Mouse (Mus musculus) midbrain, embryonic 16.5 days (tissue): ENCODE measurements around the gene Mpst. TPM values are rescaled to one million over a fixed set of nuclear protein-coding genes. Genes with fewer than 3 reads are reported as not detected.

Experiments
- ATAC-seq: fragments of 200-750 bp; cut with Nextera tagmentation; 2 replicates; pipeline ENCODE4 v1.8.0; 2017; ENCODE audit warnings: moderate TSS enrichment
- H3K27ac ChIP-seq: fragments of 300-500 bp; sonication (generic); 2 replicates; pipeline ENCODE4 v1.5.1; 2014; ENCODE audit warnings: mild to moderate bottlenecking, low read length, mixed read lengths
- H3K27me3 ChIP-seq: fragments of 300-500 bp; sonication (generic); 2 replicates; pipeline ENCODE4 v1.6.1; 2014; ENCODE audit warnings: low read depth, low read length, mixed read lengths; ENCODE audit not compliant: control insufficient read depth, insufficient read depth
- H3K36me3 ChIP-seq: fragments of 300-500 bp; sonication (generic); 2 replicates; pipeline ENCODE4 v1.6.1; 2014; ENCODE audit warnings: mild to moderate bottlenecking, low read length, moderate library complexity, mixed read lengths; ENCODE audit not compliant: control insufficient read depth, insufficient read depth
- H3K4me1 ChIP-seq: fragments of 300-500 bp; sonication (generic); 2 replicates; pipeline ENCODE4 v1.6.1; 2014; ENCODE audit warnings: mild to moderate bottlenecking, low read length, mixed read lengths; ENCODE audit not compliant: control insufficient read depth, insufficient read depth
- H3K4me2 ChIP-seq: fragments of 300-500 bp; sonication (generic); 2 replicates; pipeline ENCODE4 v1.6.1; 2014; ENCODE audit warnings: mild to moderate bottlenecking, low read length, mixed read lengths
- H3K4me3 ChIP-seq: fragments of 300-500 bp; sonication (generic); 2 replicates; pipeline ENCODE4 v1.5.1; 2014; ENCODE audit warnings: low read depth, mild to moderate bottlenecking, low read length, moderate library complexity, mixed read lengths
- H3K9ac ChIP-seq: fragments of 300-500 bp; sonication (generic); 2 replicates; pipeline ENCODE4 v1.6.1; 2014; ENCODE audit warnings: low read depth, low read length, mixed read lengths
- H3K9me3 ChIP-seq: fragments of 300-500 bp; sonication (generic); replicated peaks from 2 replicates; pipeline ENCODE4 v1.6.1; 2014; ENCODE audit warnings: mild to moderate bottlenecking, low read length, mixed read lengths; ENCODE audit not compliant: control insufficient read depth, poor library complexity, severe bottlenecking
- WGBS: fragments of 180-500 bp; shearing (Covaris S2); extraction: QIAGEN DNeasy Blood & Tissue Kit; methylation state at CpG from one replicate; pipeline ENCODE4 v1.1.7; 2014; 5-methylcytosine and 5-hydroxymethylcytosine counted together
- polyA plus RNA-seq: library from polyadenylated mRNA; unstranded; fragments of >200 nt; fragmentation: Nextera tagmentation; extraction: Ambion mirVana; gene quantifications from 2 replicates; pipeline ENCODE4 v1.2.1, GENCODE M21; 2015

Mpst gene
- polyA plus RNA-seq, 1 experiment from 2014 or later = 4.3 TPM

DNA sequence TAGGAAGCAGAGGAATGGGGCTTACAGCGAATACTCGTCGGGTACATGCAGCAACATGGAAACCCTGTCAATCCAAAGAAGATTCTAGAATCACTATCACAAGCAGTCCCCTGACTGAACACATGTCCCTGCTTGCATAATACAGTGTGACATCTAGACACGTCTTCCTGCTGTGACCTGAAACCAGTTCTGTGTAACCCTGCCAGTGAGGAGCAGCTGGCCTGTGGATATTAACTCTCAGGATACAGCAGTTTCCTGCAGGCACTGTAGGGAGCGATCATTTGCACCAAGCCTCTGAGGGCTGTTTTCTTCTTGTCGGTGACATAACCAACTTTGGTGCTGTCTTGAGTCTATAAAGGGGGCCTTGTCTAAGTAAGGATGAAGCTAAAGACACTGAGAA is 4.9 kb upstream of the Mpst start:
- H3K9me3 ChIP-seq = no peaks in the 10 kb centered on the region
- no peak overlapping the region for H3K27ac ChIP-seq
- ATAC-seq = no peak
- no peak overlapping the region for H3K9ac ChIP-seq
- no peak overlapping the region for H3K4me2 ChIP-seq
- peaks cover 3% of the 10 kb centered on the region; the same call in 1 of the 2 replicates for H3K4me1 ChIP-seq
- H3K27me3 ChIP-seq = no peaks in the 10 kb centered on the region
- H3K36me3 ChIP-seq = no peaks in the 10 kb centered on the region
- 71% methylated on average over 6 of the region's 6 CpGs for WGBS
- no peak overlapping the region for H3K4me3 ChIP-seq

DNA sequence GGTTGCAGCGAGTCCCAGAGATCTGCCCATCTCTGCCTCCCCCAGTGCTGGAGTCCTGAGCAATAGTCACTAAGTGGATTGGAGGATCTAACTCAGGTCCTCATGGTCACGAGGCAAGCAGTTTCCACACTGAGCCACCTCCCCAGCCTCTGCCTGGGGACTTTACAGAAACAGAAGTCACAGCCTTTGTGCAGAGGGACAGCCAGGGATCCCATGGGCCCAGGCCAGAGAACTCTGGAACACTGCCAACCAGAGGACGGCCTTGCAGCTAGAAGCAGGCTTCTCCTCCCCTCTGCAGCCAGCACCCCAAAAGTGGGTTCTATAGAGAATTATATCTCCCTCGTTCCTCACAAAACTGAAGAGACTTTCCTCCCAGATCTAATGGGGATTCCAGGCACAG is 4.3 kb upstream of the Mpst start:
- H3K4me2 ChIP-seq = no peak overlapping the region
- no peak for ATAC-seq
- H3K9me3 ChIP-seq = no peaks in the 10 kb centered on the region
- H3K4me1 ChIP-seq = peaks cover 4% of the 10 kb centered on the region
- no peak overlapping the region for H3K4me3 ChIP-seq
- H3K27ac ChIP-seq = no peak overlapping the region
- no peaks in the 10 kb centered on the region for H3K27me3 ChIP-seq
- no peaks in the 10 kb centered on the region for H3K36me3 ChIP-seq
- H3K9ac ChIP-seq = no peak overlapping the region
- 58% methylated on average over 4 of the region's 4 CpGs for WGBS

DNA sequence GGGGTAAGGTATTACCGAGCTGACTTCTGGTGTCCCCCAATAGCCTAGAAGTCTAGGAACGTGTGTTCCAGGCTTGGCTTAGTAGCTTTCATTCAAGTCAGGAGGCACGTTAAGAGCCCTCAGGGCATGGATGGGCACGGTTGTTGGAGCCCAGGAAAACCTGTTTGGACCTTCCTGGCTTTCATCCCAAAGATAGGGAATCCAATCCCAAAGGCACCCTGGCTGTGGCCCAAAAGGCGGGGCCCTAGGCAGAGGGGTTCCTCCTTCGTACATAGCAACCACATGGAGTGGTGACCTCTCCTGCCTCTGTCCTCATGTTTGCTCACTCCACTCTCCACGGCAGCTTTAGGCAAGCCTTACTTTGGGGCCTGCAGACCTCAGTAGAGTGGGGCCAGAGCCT is 3.8 kb upstream of the Mpst start:
- no peak overlapping the region for H3K4me3 ChIP-seq
- ATAC-seq = no peak
- WGBS = 76% methylated on average over 7 of the region's 7 CpGs
- peaks cover 9% of the 10 kb centered on the region for H3K4me1 ChIP-seq
- H3K36me3 ChIP-seq = no peaks in the 10 kb centered on the region
- no peak overlapping the region for H3K4me2 ChIP-seq
- H3K9me3 ChIP-seq = no peaks in the 10 kb centered on the region
- H3K27me3 ChIP-seq = no peaks in the 10 kb centered on the region
- no peak overlapping the region for H3K27ac ChIP-seq
- H3K9ac ChIP-seq = no peak overlapping the region

DNA sequence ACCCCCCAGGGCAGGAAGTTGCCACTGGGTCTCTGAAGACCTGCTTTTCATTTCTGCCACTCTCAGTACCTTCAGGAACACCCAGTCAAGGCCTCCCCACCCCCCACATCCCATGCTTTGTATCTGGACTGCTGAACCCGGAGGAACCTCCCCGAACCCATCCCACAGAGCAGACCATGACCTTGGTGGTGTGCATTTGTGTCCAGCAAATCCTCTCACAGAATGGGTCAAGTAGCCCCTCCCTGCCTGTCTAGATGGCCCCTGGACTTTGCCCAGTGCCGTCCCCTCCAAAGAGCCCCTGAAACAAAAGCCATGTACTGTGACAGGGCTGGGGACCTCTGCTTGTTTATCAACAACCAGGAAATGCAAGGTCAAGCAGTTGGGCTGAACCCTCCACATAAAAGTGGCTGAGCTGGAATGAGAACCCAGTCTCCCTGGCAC is 2.9 kb upstream of the Mpst start:
- Histone ChIP-seq H3K36me3 (no peaks in the 10 kb centered on the region), H3K27me3 (peaks cover 2% of the 10 kb centered on the region; the same call in 1 of the 2 replicates), H3K4me2 (no peak overlapping the region), H3K27ac (no peak overlapping the region; the same call in 1 of the 2 replicates), H3K9me3 (no peaks in the 10 kb centered on the region), H3K4me1 (peaks cover 13% of the 10 kb centered on the region), H3K4me3 (no peak overlapping the region), H3K9ac (no peak overlapping the region)
- 58% methylated on average over 3 of the region's 3 CpGs for WGBS
- no peak for ATAC-seq

DNA sequence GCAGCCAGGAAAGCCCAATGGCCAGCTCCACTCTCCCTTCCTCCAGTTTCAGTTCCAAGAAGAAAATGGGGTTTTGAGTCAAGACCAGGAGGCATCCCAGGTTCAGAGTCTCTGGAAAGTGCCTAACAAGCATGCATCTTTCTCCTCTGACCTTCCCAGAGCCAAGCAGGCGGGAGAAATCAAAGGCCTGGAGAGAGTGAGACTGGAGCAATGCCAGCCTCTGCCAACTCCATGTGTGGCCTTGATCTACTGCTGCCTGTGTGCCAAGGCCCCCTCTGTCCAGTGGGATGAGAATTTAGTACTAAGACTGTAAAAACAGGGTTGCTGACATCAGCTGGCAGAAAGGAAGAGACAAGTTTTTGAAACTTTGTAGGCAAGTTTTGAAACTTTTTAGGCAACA is 2.3 kb upstream of the Mpst start:
- Histone ChIP-seq H3K4me1 (peaks cover 13% of the 10 kb centered on the region), H3K36me3 (no peaks in the 10 kb centered on the region), H3K9me3 (no peaks in the 10 kb centered on the region), H3K9ac (no peak overlapping the region), H3K27ac (no peak overlapping the region; the same call in 1 of the 2 replicates), H3K4me2 (no peak overlapping the region), H3K4me3 (no peak overlapping the region), H3K27me3 (peaks cover 8% of the 10 kb centered on the region)
- no peak for ATAC-seq
- WGBS = 53% methylated on average over 1 of the region's 1 CpGs

DNA sequence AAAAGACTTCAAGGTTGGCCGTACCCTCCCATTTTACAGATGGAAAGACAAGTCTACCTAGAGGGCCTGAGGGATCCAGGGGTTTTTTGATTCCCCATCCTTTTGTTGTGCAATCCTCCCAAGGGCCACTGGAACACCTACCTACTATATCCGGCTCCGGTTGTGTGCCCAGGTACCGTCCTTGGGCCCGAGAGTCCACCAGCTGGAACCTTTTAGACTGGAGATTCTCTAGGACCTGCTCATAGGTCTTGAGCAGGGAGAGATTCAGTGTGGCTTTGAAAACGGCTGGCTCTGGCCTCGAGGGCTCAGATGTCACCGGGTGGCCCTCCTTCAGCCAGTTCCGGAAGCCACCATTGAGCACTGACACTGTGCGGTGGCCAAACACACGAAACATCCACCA is 1.1 kb upstream of the Mpst start:
- WGBS = 56% methylated on average over 11 of the region's 11 CpGs
- Histone ChIP-seq H3K27ac (no peak overlapping the region), H3K36me3 (no peaks in the 10 kb centered on the region), H3K4me1 (peaks cover 20% of the 10 kb centered on the region), H3K9me3 (no peaks in the 10 kb centered on the region), H3K4me2 (peak overlapping the region; percentile 97), H3K4me3 (peak overlapping the region; percentile 61), H3K9ac (peak overlapping the region; percentile 82), H3K27me3 (peaks cover 19% of the 10 kb centered on the region)
- no peak for ATAC-seq

DNA sequence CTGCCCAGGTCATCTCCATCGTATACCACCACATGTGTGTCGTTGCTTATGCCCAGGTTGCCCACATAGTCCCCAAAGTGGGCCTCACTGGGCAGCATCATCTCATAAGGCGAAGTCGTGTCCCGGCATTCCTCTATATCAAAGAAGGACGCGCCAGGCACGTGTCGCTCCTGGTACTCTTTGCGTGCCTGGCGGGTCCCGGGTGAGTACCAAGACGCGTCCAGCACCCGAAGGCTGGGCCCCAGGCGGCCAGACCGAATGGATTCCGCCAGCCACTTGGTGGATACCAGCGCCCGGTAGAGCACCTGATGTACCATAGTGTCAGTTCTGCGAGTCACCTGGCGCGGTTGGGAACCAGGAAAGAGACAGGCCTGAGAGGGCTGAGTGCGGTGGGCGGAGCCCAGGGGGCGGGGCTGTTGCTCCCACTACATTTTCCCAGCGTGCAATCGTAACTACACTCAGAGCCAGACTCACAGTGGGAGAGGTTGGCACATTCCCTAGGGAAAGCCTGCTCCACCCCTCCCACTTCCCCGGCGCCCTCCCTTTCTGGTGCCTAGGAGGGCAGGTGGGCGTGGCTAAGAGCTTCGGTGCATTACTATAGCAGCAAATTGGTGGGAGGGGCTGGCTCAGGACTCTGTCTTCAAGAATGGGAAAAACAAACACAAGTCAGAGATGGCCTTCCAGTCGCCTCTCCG is 552 bp upstream of the Mpst start, which contains the start of gene Tst:
TSS of gene Tst (minus strand) at position 391 of the 695 bp plus-strand sequence.
- peaks cover 21% of the 10 kb centered on the region for H3K4me1 ChIP-seq

DNA sequence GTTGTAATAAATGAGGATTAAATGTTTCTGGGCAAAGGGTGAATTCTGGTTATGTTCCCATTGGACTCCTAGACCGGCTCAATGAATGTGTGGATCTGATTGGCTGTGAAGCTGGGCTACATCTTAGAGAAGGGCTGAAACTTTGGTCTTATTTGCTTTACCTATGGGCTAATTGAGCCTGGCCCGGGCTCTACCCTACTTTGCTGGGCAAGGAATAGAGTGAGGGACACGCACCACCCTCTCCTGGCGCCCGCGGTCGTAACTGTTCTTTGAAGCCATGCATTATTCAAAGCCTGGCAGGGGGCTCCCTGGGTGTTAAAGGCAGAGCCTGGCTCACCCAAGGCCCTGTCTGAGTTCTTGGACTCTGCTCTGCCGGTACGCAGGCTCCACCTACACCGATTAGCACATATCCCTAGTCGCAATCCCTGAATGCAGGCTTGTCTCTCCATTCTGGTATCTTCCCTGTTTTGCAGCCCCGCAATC is 3.4 kb downstream of the Mpst start:
- no peak overlapping the region for H3K27ac ChIP-seq
- H3K4me1 ChIP-seq = peaks cover 21% of the 10 kb centered on the region
- H3K4me2 ChIP-seq = peak overlapping the region; percentile 45
- peaks cover 31% of the 10 kb centered on the region for H3K27me3 ChIP-seq
- peak overlapping the region; percentile 19 for H3K4me3 ChIP-seq
- no peaks in the 10 kb centered on the region for H3K9me3 ChIP-seq
- H3K36me3 ChIP-seq = no peaks in the 10 kb centered on the region; the same call in 1 of the 2 replicates
- ATAC-seq = no peak
- 7% methylated on average over 12 of the region's 12 CpGs for WGBS
- H3K9ac ChIP-seq = no peak overlapping the region

More for the DNA sequence above, 552 bp upstream of the Mpst start, which contains the start of gene Tst:
- Histone ChIP-seq H3K4me3 (peak within 1 kb of the TSS; percentile 61), H3K9ac (peak within 1 kb of the TSS; percentile 82), H3K27ac (peak within 1 kb of the TSS; percentile 84), H3K9me3 (no peaks in the 10 kb centered on the region), H3K27me3 (peaks cover 24% of the 10 kb centered on the region), H3K36me3 (no peaks in the 10 kb centered on the region), H3K4me2 (peak within 1 kb of the TSS; percentile 97)
- 3% methylated on average over 33 of the region's 34 CpGs for WGBS
- peak; percentile 66 for ATAC-seq

DNA sequence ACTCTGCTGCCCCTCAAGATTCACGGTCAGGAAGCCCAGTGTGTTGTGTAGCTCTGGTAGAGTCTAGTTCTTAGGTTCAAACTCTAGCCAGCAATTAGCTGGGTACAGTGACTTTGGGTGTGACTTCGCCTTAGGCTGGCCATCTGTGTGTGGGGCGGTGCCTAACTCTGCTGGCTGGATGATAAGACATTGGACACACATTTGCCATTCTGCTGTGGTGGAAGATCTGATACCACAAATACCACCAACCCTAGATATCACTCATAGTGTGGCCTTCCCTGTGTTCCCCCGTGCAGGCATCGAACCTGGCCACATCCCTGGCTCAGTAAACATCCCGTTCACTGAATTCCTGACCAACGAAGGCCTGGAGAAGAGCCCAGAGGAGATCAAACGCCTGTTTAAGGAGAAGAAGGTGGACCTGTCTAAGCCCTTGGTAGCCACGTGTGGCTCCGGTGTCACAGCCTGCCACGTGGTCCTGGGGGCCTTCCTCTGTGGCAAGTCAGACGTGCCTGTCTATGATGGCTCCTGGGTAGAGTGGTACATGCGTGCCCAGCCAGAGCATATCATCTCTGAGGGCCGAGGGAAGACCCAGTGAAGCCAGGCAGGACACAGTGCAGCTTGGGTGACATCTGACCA is 7.0 kb downstream of the Mpst start:
- H3K36me3 ChIP-seq = no peaks in the 10 kb centered on the region; the same call in 1 of the 2 replicates
- peaks cover 7% of the 10 kb centered on the region for H3K4me1 ChIP-seq
- no peak for ATAC-seq
- 93% methylated on average over 14 of the region's 14 CpGs for WGBS
- H3K27me3 ChIP-seq = peaks cover 29% of the 10 kb centered on the region
- no peak overlapping the region for H3K4me3 ChIP-seq
- H3K27ac ChIP-seq = no peak overlapping the region
- no peak overlapping the region for H3K9ac ChIP-seq
- H3K4me2 ChIP-seq = no peak overlapping the region
- H3K9me3 ChIP-seq = no peaks in the 10 kb centered on the region
